Mouse (Mus musculus) hindbrain, embryonic 16.5 days (tissue): Measurements from ENCODE around the gene Epn3. TPM values are rescaled to one million over a fixed set of nuclear protein-coding genes. Genes with fewer than 3 reads are reported as not detected.
A peak's percentile ranks its signal among the peaks of the same experiment; 100 is the strongest.

Experiments used
- ATAC-seq: fragments of 200-750 bp; cut with Nextera tagmentation; 2 replicates; pipeline ENCODE4 v1.8.0; 2017; ENCODE audit warnings: moderate TSS enrichment, moderate library complexity
- H3K27ac ChIP-seq: fragments of 300-500 bp; sonication (generic); 2 replicates; pipeline ENCODE4 v1.5.1; 2014; ENCODE audit warnings: low read depth, mild to moderate bottlenecking, control low read depth, low read length, moderate library complexity
- H3K27me3 ChIP-seq: fragments of 300-500 bp; sonication (generic); replicated peaks from 2 replicates; pipeline ENCODE4 v1.6.1; 2014; ENCODE audit warnings: low read length; ENCODE audit not compliant: control insufficient read depth, insufficient read depth
- H3K36me3 ChIP-seq: fragments of 300-500 bp; sonication (generic); 2 replicates; pipeline ENCODE4 v1.6.1; 2014; ENCODE audit warnings: mild to moderate bottlenecking, low read length, moderate library complexity, mixed read lengths; ENCODE audit not compliant: control insufficient read depth, insufficient read depth
- H3K4me1 ChIP-seq: fragments of 300-500 bp; sonication (generic); 2 replicates; pipeline ENCODE4 v1.6.1; 2014; ENCODE audit warnings: low read depth, low read length; ENCODE audit not compliant: control insufficient read depth, insufficient read depth
- H3K4me2 ChIP-seq: fragments of 300-500 bp; sonication (generic); 2 replicates; pipeline ENCODE4 v1.6.1; 2014; ENCODE audit warnings: mild to moderate bottlenecking, low read length, control low read depth, moderate library complexity
- H3K4me3 ChIP-seq: fragments of 300-500 bp; sonication (generic); 2 replicates; pipeline ENCODE4 v1.5.1; 2014; ENCODE audit warnings: mild to moderate bottlenecking, low read length, control low read depth, moderate library complexity
- H3K9ac ChIP-seq: fragments of 300-500 bp; sonication (generic); 2 replicates; pipeline ENCODE4 v1.6.1; 2014; ENCODE audit warnings: low read depth, mild to moderate bottlenecking, control low read depth, low read length, moderate library complexity
- H3K9me3 ChIP-seq: fragments of 300-500 bp; sonication (generic); 2 replicates; pipeline ENCODE4 v1.6.1; 2014; ENCODE audit warnings: mild to moderate bottlenecking, low read length, moderate library complexity; ENCODE audit not compliant: control insufficient read depth
- WGBS: fragments of 180-500 bp; shearing (Covaris S2); extraction: QIAGEN DNeasy Blood & Tissue Kit; methylation state at CpG from one replicate; pipeline ENCODE4 v1.1.7; 2014; 5-methylcytosine and 5-hydroxymethylcytosine counted together
- polyA plus RNA-seq: library from polyadenylated mRNA; unstranded; fragments of >200 nt; fragmentation: Nextera tagmentation; extraction: Ambion mirVana; gene quantifications from 2 replicates; pipeline ENCODE4 v1.2.1, GENCODE M21; 2015

The Epn3 gene
- polyA plus RNA-seq, 1 experiment from 2014 or later, result 3.0 TPM

DNA sequence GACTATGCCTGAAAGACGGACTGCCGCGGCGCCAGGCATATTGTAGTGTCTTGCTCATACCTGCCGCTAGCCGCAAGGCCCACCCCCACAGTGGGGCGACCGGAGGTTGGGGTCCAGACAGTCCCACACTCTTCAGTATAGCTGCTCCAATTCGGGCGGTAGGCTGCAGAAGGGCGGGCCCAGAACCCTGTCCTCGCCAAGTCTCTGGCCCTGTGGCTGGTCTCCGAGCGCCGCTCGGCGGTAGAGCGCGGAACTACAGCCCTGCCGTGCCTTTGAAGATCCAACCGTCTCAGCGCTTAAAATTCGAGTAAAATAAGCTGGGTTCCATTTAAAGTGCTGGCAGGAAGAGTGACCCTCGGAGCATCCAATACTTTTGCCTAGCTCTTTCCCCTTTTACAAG, 13.8 kb downstream of the Epn3 start, which contains the start of gene Spata20:
Gene Spata20 (minus strand): TSS at position 179 of the 400 bp plus-strand sequence.
- ATAC-seq, result peak; percentile 86
- peak within 1 kb of the TSS; percentile 51 for H3K4me2 ChIP-seq
- WGBS, result 3% methylated on average over 24 of the region's 24 CpGs
- peak within 1 kb of the TSS; percentile 21 for H3K4me3 ChIP-seq
- no peaks in the 10 kb centered on the region for H3K27me3 ChIP-seq
- H3K27ac ChIP-seq, result no peak within 1 kb of the TSS
- no peaks in the 10 kb centered on the region for H3K9me3 ChIP-seq
- H3K4me1 ChIP-seq, result peaks cover 2% of the 10 kb centered on the region; the same call in 1 of the 2 replicates
- H3K9ac ChIP-seq, result peak within 1 kb of the TSS; percentile 55
- H3K36me3 ChIP-seq, result no peaks in the 10 kb centered on the region

DNA sequence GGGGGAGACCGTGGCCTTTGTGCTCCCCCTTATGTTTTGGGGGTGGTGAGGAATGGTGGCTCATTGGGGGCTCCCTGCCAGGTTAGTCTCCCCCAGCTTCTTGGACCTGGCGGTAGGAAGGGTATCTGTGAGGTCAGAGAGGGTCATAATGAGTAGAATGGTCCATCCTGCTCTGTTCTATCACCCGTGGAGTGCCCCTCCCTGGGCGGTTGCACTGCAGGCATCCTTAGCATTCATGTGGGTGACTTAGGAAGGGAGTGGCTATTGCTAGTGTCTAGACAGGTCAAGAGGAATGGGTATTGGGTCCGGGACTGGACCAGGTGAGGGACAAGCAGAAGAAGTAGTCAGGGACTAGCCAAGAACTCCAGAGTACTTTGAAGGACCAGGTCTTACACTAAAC, 14.6 kb downstream of the Epn3 start:
- Histone ChIP-seq H3K27me3 (no peaks in the 10 kb centered on the region), H3K4me1 (no peaks in the 10 kb centered on the region), H3K4me2 (no peak overlapping the region), H3K4me3 (no peak overlapping the region), H3K9me3 (no peaks in the 10 kb centered on the region), H3K36me3 (no peaks in the 10 kb centered on the region), H3K27ac (no peak overlapping the region), H3K9ac (no peak overlapping the region)
- WGBS, result 84% methylated on average over 5 of the region's 5 CpGs
- ATAC-seq, result no peak

GRCm38 (mm10) chr11:94484636-94485035, 15.1 kb downstream of the Epn3 start:
- no peak overlapping the region for H3K4me2 ChIP-seq
- H3K4me1 ChIP-seq, result no peaks in the 10 kb centered on the region
- no peak for ATAC-seq
- no peak overlapping the region for H3K27ac ChIP-seq
- no peak overlapping the region for H3K4me3 ChIP-seq
- no peaks in the 10 kb centered on the region for H3K36me3 ChIP-seq
- no peaks in the 10 kb centered on the region for H3K9me3 ChIP-seq
- WGBS, result 87% methylated on average over 9 of the region's 9 CpGs
- no peak overlapping the region for H3K9ac ChIP-seq
- no peaks in the 10 kb centered on the region for H3K27me3 ChIP-seq

DNA sequence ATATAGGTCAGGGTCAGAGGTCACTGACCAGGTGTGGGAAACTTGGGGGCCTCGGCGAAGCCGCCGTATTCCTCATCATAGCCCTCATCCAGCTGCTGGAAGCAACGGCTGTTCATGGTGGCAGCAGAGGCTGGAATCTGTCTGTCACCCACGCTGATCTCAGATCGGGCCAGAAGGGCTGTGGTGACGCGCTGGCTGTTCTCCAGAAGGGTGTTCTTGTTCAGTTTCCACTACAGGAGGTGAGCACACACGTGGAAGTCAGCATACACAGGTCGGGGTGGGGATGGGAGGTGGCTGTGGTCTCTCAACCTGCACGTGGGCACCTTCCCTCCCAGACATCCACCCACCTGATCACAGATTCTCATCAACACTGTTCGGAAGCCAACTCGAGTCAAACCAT, 15.9 kb downstream of the Epn3 start:
- H3K9ac ChIP-seq, result no peak overlapping the region
- no peak overlapping the region for H3K27ac ChIP-seq
- no peak overlapping the region for H3K4me2 ChIP-seq
- no peaks in the 10 kb centered on the region for H3K4me1 ChIP-seq
- H3K4me3 ChIP-seq, result no peak overlapping the region
- no peaks in the 10 kb centered on the region for H3K9me3 ChIP-seq
- no peak for ATAC-seq
- 83% methylated on average over 14 of the region's 14 CpGs for WGBS
- H3K36me3 ChIP-seq, result no peaks in the 10 kb centered on the region
- no peaks in the 10 kb centered on the region for H3K27me3 ChIP-seq

DNA sequence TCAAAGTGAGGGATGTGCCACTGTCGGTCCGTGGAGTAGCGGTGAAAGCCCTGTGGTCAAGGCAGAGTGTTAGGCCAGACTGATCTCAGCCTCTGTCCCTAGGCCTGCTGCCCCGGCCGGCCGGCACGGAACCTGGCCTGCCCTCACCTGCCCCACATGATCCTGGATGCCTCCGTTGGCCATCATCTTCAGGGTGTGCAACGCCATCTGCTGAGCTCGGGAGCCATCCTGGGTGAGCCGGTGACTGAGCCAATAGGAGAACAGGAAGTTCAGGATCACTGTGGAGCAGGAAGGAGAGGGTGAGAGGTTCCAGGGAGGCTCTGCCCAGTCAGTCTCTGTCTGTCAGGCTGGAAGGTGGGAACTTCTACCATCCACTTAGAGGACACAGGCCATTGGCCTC, 16.3 kb downstream of the Epn3 start:
- Histone ChIP-seq H3K27ac (no peak overlapping the region), H3K4me3 (no peak overlapping the region), H3K36me3 (no peaks in the 10 kb centered on the region), H3K27me3 (no peaks in the 10 kb centered on the region), H3K4me1 (no peaks in the 10 kb centered on the region), H3K9ac (no peak overlapping the region), H3K9me3 (no peaks in the 10 kb centered on the region), H3K4me2 (no peak overlapping the region)
- no peak for ATAC-seq
- 78% methylated on average over 11 of the region's 11 CpGs for WGBS

GRCm38 (mm10) chr11:94482738-94483137, 17.0 kb downstream of the Epn3 start:
- H3K36me3 ChIP-seq, result no peaks in the 10 kb centered on the region
- no peak overlapping the region for H3K27ac ChIP-seq
- 92% methylated on average over 11 of the region's 11 CpGs for WGBS
- H3K27me3 ChIP-seq, result no peaks in the 10 kb centered on the region
- ATAC-seq, result no peak
- H3K4me3 ChIP-seq, result no peak overlapping the region
- no peak overlapping the region for H3K4me2 ChIP-seq
- H3K9ac ChIP-seq, result no peak overlapping the region
- H3K9me3 ChIP-seq, result no peaks in the 10 kb centered on the region
- H3K4me1 ChIP-seq, result no peaks in the 10 kb centered on the region

DNA sequence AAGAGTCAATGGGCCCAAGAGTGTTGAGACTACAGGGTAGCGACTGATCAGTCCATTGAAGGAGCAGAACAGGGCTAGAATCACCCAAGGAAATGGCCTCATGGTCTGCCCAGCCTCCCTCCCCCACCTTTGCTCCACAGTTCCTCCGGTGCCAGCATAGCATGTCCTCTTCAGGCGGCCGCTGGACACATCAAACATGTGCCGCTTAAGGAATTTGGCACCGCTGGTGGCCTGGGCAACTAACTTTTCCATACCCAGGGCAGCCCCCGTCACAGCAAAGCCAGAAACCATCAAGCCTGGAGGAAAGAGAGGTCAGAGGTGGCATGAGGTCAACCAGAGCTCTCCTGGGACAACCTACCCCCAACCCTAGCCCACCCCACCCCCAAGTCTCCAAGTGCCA, 17.8 kb downstream of the Epn3 start:
- no peak overlapping the region for H3K9ac ChIP-seq
- no peaks in the 10 kb centered on the region for H3K4me1 ChIP-seq
- ATAC-seq, result no peak
- 93% methylated on average over 7 of the region's 7 CpGs for WGBS
- no peak overlapping the region for H3K27ac ChIP-seq
- H3K9me3 ChIP-seq, result no peaks in the 10 kb centered on the region
- H3K4me2 ChIP-seq, result no peak overlapping the region
- H3K36me3 ChIP-seq, result no peaks in the 10 kb centered on the region
- H3K4me3 ChIP-seq, result no peak overlapping the region
- no peaks in the 10 kb centered on the region for H3K27me3 ChIP-seq

DNA sequence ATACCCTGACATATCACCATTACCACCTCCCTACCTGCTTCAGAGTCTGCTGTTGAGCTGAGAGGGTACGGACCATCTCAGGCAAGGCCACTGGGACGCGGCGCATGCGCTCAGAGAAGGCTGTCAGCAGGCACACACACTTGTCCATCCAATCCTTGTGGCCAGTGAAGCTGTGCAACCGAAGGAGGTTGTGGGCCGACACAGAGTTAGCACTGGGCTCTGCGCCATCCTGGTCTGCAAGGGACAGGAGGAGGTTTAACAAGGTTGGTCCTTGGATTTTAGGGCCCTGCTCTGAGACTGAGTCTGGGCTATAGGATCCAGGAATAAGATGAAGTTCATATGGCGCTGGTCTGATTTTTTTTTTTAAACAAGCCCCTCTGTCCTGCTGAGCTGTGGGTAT, 19.4 kb downstream of the Epn3 start:
- 79% methylated on average over 9 of the region's 9 CpGs for WGBS

GRCm38 (mm10) chr11:94477651-94478050, 22.1 kb downstream of the Epn3 start:
- ATAC-seq, result no peak
- peaks cover 13% of the 10 kb centered on the region for H3K4me1 ChIP-seq
- H3K9me3 ChIP-seq, result no peaks in the 10 kb centered on the region
- no peak overlapping the region for H3K27ac ChIP-seq
- no peak overlapping the region for H3K4me2 ChIP-seq
- H3K9ac ChIP-seq, result no peak overlapping the region
- no peaks in the 10 kb centered on the region for H3K36me3 ChIP-seq
- 72% methylated on average over 6 of the region's 6 CpGs for WGBS
- no peaks in the 10 kb centered on the region for H3K27me3 ChIP-seq
- H3K4me3 ChIP-seq, result no peak overlapping the region

More for the DNA sequence above, 19.4 kb downstream of the Epn3 start:
- Histone ChIP-seq H3K4me2 (no peak overlapping the region), H3K27ac (no peak overlapping the region), H3K9ac (no peak overlapping the region), H3K27me3 (no peaks in the 10 kb centered on the region), H3K36me3 (no peaks in the 10 kb centered on the region), H3K4me1 (peaks cover 6% of the 10 kb centered on the region), H3K4me3 (no peak overlapping the region), H3K9me3 (no peaks in the 10 kb centered on the region)
- ATAC-seq, result no peak

DNA sequence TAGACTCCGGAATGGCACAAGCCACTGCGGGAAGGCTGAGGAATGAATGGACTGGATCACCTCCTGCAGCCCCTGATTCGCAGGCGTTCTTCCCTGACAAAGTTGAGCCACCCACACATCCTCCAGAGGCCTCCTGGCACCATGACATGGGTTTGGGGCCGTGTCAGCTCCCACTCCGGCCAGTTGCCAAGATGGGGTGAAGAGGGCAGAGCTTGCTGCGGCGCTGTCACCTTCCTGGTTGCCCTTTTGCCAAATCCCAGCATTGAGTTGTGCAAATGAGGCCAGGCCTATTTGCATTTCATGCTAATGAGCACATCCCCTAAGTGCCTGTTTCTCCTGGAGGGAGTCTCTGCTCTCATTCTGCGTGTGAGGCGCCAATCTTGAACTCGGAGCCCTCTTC, 24.1 kb downstream of the Epn3 start:
- H3K9ac ChIP-seq, result peak overlapping the region; percentile 28
- no peaks in the 10 kb centered on the region for H3K9me3 ChIP-seq
- no peak for ATAC-seq
- no peaks in the 10 kb centered on the region for H3K27me3 ChIP-seq
- H3K36me3 ChIP-seq, result no peaks in the 10 kb centered on the region
- H3K4me3 ChIP-seq, result no peak overlapping the region
- 0 out of 2 replicates have a peak overlapping the region, but pooled peaks have one; percentile 6 for H3K4me2 ChIP-seq
- H3K4me1 ChIP-seq, result peaks cover 25% of the 10 kb centered on the region
- no peak overlapping the region for H3K27ac ChIP-seq
- WGBS, result 11% methylated on average over 11 of the region's 11 CpGs
